ENCODE assay signal across 16 mouse cellular contexts in the genomic region with DNA sequence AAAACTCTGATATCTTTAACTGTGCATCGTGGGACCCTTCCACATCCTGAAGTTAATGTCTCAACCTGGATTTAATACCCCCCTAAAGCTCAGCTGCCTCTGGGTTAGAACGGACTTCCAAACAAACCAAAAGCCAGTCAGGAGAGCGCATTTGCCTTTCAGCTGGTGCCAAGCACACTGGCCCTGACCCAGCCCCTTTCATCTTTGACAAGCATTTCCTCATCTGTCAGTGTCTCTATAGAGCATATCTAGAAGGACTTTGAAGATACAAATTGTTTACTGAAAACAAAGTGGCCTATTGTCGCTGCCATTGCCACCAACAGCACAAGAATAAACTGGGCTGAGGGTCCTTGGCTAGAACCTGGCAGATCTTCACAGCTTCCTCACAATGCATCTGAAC.
DNase-seq lines count a peak whose midpoint lies in the region; TF ChIP-seq lines count a peak whose summit lies in the region.
"Had no signal": no experiment of that assay in that cellular context is flagged by ENCODE, and none has a peak within 500 bp of the region (broad histone marks: within the 10 kb centered on the region; RNA-seq: fewer than 3 reads in every experiment).

No protein-coding gene starts in this region.

- no peak for TF ChIP-seq CTCF in lung, adult 2 months (IDR thresholded peaks at IDR 0.05; ENCODE audit: insufficient read depth, low read length)

- no peak overlapping the region for H3K4me3 ChIP-seq in lung, adult 2 months (replicated peaks; ENCODE audit: extremely low read depth, low read depth, low read length)
- H3K4me3 ChIP-seq: embryonic facial prominence, embryonic 12.5 days; forebrain, embryonic 15.5 days; heart, embryonic 10.5 days had no signal

- no peaks in the 10 kb centered on the region for H3K4me1 ChIP-seq in lung, adult 2 months (ENCODE audit: control insufficient read depth, insufficient read depth, low read length)
- H3K4me1 ChIP-seq: embryonic facial prominence, embryonic 12.5 days; forebrain, embryonic 15.5 days had no signal

- no peak for TF ChIP-seq POLR2A in lung, adult 2 months (IDR thresholded peaks at IDR 0.05; ENCODE audit: borderline replicate concordance, extremely low read depth, low read depth, low read length)

- 31% methylated on average over 4 of the region's 4 CpGs for WGBS in lung, adult 2 months

- DNase-seq in adrenal gland, adult 2 months: peak; percentile 67
- no peak for DNase-seq in adrenal gland, adult 18-20 months (ENCODE audit: low spot score in 2 of 2)
- peak; percentile 16 for DNase-seq in lung, postnatal 14 days
- no peak for DNase-seq in lung, adult 2 months
- DNase-seq in adrenal gland, postnatal 25 days: peak; percentile 35
- no peak for DNase-seq in embryo, embryonic 9.5 days (ENCODE audit: extremely low spot score)
- no peak for DNase-seq in cerebellum, adult 9-11 months
- DNase-seq: cerebellum, adult 18-20 months; cerebellum, postnatal 10 days; embryo, embryonic 11 days; gastrocnemius, postnatal 36 days; heart, adult 18-20 months; heart, postnatal 10 days had no signal

Comparison
In these comparisons a context has a peak if more than half of its experiments do, and no peak if none do; other contexts are left out.
1. DNase-seq: peak in adrenal gland, adult 2 months (single experiment), lung, postnatal 14 days (single experiment) and adrenal gland, postnatal 25 days (single experiment); none in adrenal gland, adult 18-20 months (0 of 2), lung, adult 2 months (single experiment), embryo, embryonic 9.5 days (single experiment) and cerebellum, adult 9-11 months (single experiment).